Mouse (Mus musculus) brain, embryonic 14.5 days (tissue): ENCODE measurements around the gene Dip2c.

ENCODE experiments used
- CTCF ChIP-seq: fragments of 200-500 bp; IDR thresholded peaks from 2 replicates; pipeline ENCODE4 v1.5.1; 2012; ENCODE audit warnings: inconsistent platforms, mild to moderate bottlenecking, moderate library complexity, borderline replicate concordance; ENCODE audit not compliant: insufficient read depth, insufficient read length; ENCODE audit errors: extremely low read depth
- POLR2A ChIP-seq: fragments of 200-500 bp; IDR thresholded peaks from 2 replicates; pipeline ENCODE4 v1.6.1; 2012; ENCODE audit warnings: mild to moderate bottlenecking, inconsistent platforms, borderline replicate concordance; ENCODE audit not compliant: poor library complexity, insufficient read depth, insufficient read length, severe bottlenecking; ENCODE audit errors: extremely low read depth

- peak; percentile 10; the same call in 1 of the 2 replicates for TF ChIP-seq CTCF
- TF ChIP-seq POLR2A = no peak
These were observed 407.0 kb downstream of the Dip2c start for GRCm38 (mm10) chr13:9683280-9683679.
